Mouse (Mus musculus) hindbrain, embryonic 11.5 days (tissue): Measurements from ENCODE around the gene Klk8. TPM values are rescaled to one million over a fixed set of nuclear protein-coding genes. Genes with fewer than 3 reads are reported as not detected.

Source experiments
- ATAC-seq: fragments of 200-750 bp; cut with Nextera tagmentation; 2 replicates; pipeline ENCODE4 v1.8.0; 2017; ENCODE audit warnings: mild to moderate bottlenecking, moderate TSS enrichment, moderate library complexity; ENCODE audit not compliant: low FRiP score
- DNase-seq: peaks from one replicate; pipeline ENCODE4 v3.0.0-alpha.2; 2015; ENCODE audit warnings: low spot score
- H3K27ac ChIP-seq: fragments of 300-500 bp; sonication (generic); 2 replicates; pipeline ENCODE4 v1.5.1; 2014; ENCODE audit warnings: mild to moderate bottlenecking, low read depth, low read length
- H3K27me3 ChIP-seq: fragments of 300-500 bp; sonication (generic); 2 replicates; pipeline ENCODE4 v1.6.1; 2014; ENCODE audit warnings: mild to moderate bottlenecking, low read length, moderate library complexity, mixed read lengths; ENCODE audit not compliant: control insufficient read depth, insufficient read depth
- H3K36me3 ChIP-seq: fragments of 300-500 bp; sonication (generic); 2 replicates; pipeline ENCODE4 v1.6.1; 2014; ENCODE audit warnings: mild to moderate bottlenecking, low read length, moderate library complexity, mixed read lengths; ENCODE audit not compliant: control insufficient read depth, insufficient read depth
- H3K4me1 ChIP-seq: fragments of 300-500 bp; sonication (generic); replicated peaks from 2 replicates; pipeline ENCODE4 v1.6.1; 2014; ENCODE audit warnings: low read length, mixed read lengths; ENCODE audit not compliant: control insufficient read depth, insufficient read depth
- H3K4me2 ChIP-seq: fragments of 300-500 bp; sonication (generic); replicated peaks from 2 replicates; pipeline ENCODE4 v1.6.1; 2014; ENCODE audit warnings: mild to moderate bottlenecking, low read depth, low read length
- H3K4me3 ChIP-seq: fragments of 300-500 bp; sonication (generic); 2 replicates; pipeline ENCODE4 v1.5.1; 2014; ENCODE audit warnings: low read depth, low read length
- H3K9ac ChIP-seq: fragments of 300-500 bp; sonication (generic); 2 replicates; pipeline ENCODE4 v1.6.1; 2014; ENCODE audit warnings: low read depth, low read length
- H3K9me3 ChIP-seq: fragments of 300-500 bp; sonication (generic); 2 replicates; pipeline ENCODE4 v1.6.1; 2016; ENCODE audit warnings: low read length; ENCODE audit not compliant: control insufficient read depth
- WGBS: fragments of 180-500 bp; shearing (Covaris S2); extraction: QIAGEN DNeasy Blood & Tissue Kit; methylation state at CpG from one replicate; pipeline ENCODE4 v1.1.7; 2014; 5-methylcytosine and 5-hydroxymethylcytosine counted together
- polyA plus RNA-seq: library from polyadenylated mRNA; unstranded; fragments of >200 nt; fragmentation: Nextera tagmentation; extraction: Ambion mirVana; gene quantifications from 2 replicates; pipeline ENCODE4 v1.2.1, GENCODE M21; 2014

The Klk8 gene
- polyA plus RNA-seq, 1 experiment from 2014 or later = 10.9 TPM

- no peak within 1 kb of the TSS for H3K27ac ChIP-seq
- no peak for ATAC-seq
- 85% methylated on average over 5 of the region's 5 CpGs for WGBS
Observed at GRCm38 (mm10) chr7:43774364-43774763, 23.0 kb upstream of the Klk8 start, which contains the start of gene Klk11. Klk11 (plus strand) TSS chr7:43774604.

GRCm38 (mm10) chr7:43774802-43775201 lies 22.6 kb upstream of the Klk8 start:
- ATAC-seq = peak; percentile 49
- DNase-seq = peak; percentile 6
- H3K27ac ChIP-seq = no peak overlapping the region
- no peak overlapping the region for H3K4me3 ChIP-seq
- no peaks in the 10 kb centered on the region for H3K36me3 ChIP-seq
- H3K4me2 ChIP-seq = no peak overlapping the region
- H3K9ac ChIP-seq = no peak overlapping the region; the same call in 1 of the 2 replicates
- WGBS = 35% methylated on average over 6 of the region's 6 CpGs
- H3K9me3 ChIP-seq = no peaks in the 10 kb centered on the region
- H3K27me3 ChIP-seq = no peaks in the 10 kb centered on the region
- H3K4me1 ChIP-seq = no peaks in the 10 kb centered on the region

More at GRCm38 (mm10) chr7:43774364-43774763, 23.0 kb upstream of the Klk8 start, which contains the start of gene Klk11:
- H3K36me3 ChIP-seq = no peaks in the 10 kb centered on the region
- no peaks in the 10 kb centered on the region for H3K9me3 ChIP-seq
- no peak within 1 kb of the TSS for H3K4me2 ChIP-seq
- DNase-seq = no peak
- no peaks in the 10 kb centered on the region for H3K27me3 ChIP-seq
- no peaks in the 10 kb centered on the region for H3K4me1 ChIP-seq
- no peak within 1 kb of the TSS; the same call in 1 of the 2 replicates for H3K9ac ChIP-seq
- no peak within 1 kb of the TSS for H3K4me3 ChIP-seq

GRCm38 (mm10) chr7:43775311-43776057 lies 21.9 kb upstream of the Klk8 start:
- ATAC-seq = no peak
- Histone ChIP-seq H3K9ac (no peak overlapping the region), H3K9me3 (no peaks in the 10 kb centered on the region), H3K4me1 (no peaks in the 10 kb centered on the region), H3K4me2 (no peak overlapping the region), H3K27me3 (no peaks in the 10 kb centered on the region), H3K36me3 (no peaks in the 10 kb centered on the region), H3K27ac (no peak overlapping the region), H3K4me3 (no peak overlapping the region)
- WGBS = 44% methylated on average over 7 of the region's 7 CpGs
- DNase-seq = no peak

GRCm38 (mm10) chr7:43776506-43776905 lies 20.9 kb upstream of the Klk8 start:
- no peaks in the 10 kb centered on the region for H3K27me3 ChIP-seq
- no peak for ATAC-seq
- DNase-seq = no peak
- H3K27ac ChIP-seq = no peak overlapping the region
- no peak overlapping the region for H3K9ac ChIP-seq
- no peaks in the 10 kb centered on the region for H3K36me3 ChIP-seq
- no peaks in the 10 kb centered on the region for H3K9me3 ChIP-seq
- no peak overlapping the region for H3K4me3 ChIP-seq
- H3K4me1 ChIP-seq = no peaks in the 10 kb centered on the region
- WGBS = 91% methylated on average over 5 of the region's 5 CpGs
- no peak overlapping the region for H3K4me2 ChIP-seq

- no peak overlapping the region for H3K9ac ChIP-seq
- no peak for DNase-seq
- WGBS = 86% methylated on average over 12 of the region's 12 CpGs
- H3K27me3 ChIP-seq = no peaks in the 10 kb centered on the region
- ATAC-seq = no peak
- H3K4me1 ChIP-seq = no peaks in the 10 kb centered on the region
- no peaks in the 10 kb centered on the region for H3K9me3 ChIP-seq
- no peak overlapping the region for H3K4me2 ChIP-seq
- H3K4me3 ChIP-seq = no peak overlapping the region
- no peak overlapping the region for H3K27ac ChIP-seq
- no peaks in the 10 kb centered on the region for H3K36me3 ChIP-seq
Observed at GRCm38 (mm10) chr7:43777423-43777822, 20.0 kb upstream of the Klk8 start.

GRCm38 (mm10) chr7:43778176-43778970 lies 19.0 kb upstream of the Klk8 start:
- Histone ChIP-seq H3K36me3 (no peaks in the 10 kb centered on the region), H3K9me3 (no peaks in the 10 kb centered on the region)
- 89% methylated on average over 10 of the region's 10 CpGs for WGBS

GRCm38 (mm10) chr7:43780241-43780640 lies 17.1 kb upstream of the Klk8 start:
- DNase-seq = no peak
- ATAC-seq = no peak
- H3K4me1 ChIP-seq = no peaks in the 10 kb centered on the region
- no peak overlapping the region for H3K27ac ChIP-seq
- no peaks in the 10 kb centered on the region for H3K27me3 ChIP-seq
- no peaks in the 10 kb centered on the region for H3K36me3 ChIP-seq
- no peaks in the 10 kb centered on the region for H3K9me3 ChIP-seq
- H3K9ac ChIP-seq = no peak overlapping the region
- no peak overlapping the region for H3K4me2 ChIP-seq
- H3K4me3 ChIP-seq = no peak overlapping the region
- WGBS = 69% methylated on average over 6 of the region's 6 CpGs

More at GRCm38 (mm10) chr7:43778176-43778970, 19.0 kb upstream of the Klk8 start:
- no peak overlapping the region for H3K27ac ChIP-seq
- no peak overlapping the region for H3K9ac ChIP-seq
- H3K4me3 ChIP-seq = no peak overlapping the region
- DNase-seq (no peak), ATAC-seq (no peak)
- H3K27me3 ChIP-seq = no peaks in the 10 kb centered on the region
- H3K4me2 ChIP-seq = no peak overlapping the region
- H3K4me1 ChIP-seq = no peaks in the 10 kb centered on the region

- no peak for ATAC-seq
- no peak within 1 kb of the TSS for H3K27ac ChIP-seq
- H3K4me1 ChIP-seq = no peaks in the 10 kb centered on the region
- no peak within 1 kb of the TSS for H3K9ac ChIP-seq
- no peak for DNase-seq
- 46% methylated on average over 5 of the region's 5 CpGs for WGBS
- H3K9me3 ChIP-seq = no peaks in the 10 kb centered on the region
- no peak within 1 kb of the TSS for H3K4me3 ChIP-seq
- H3K36me3 ChIP-seq = no peaks in the 10 kb centered on the region
- no peak within 1 kb of the TSS for H3K4me2 ChIP-seq
- H3K27me3 ChIP-seq = no peaks in the 10 kb centered on the region
Observed at GRCm38 (mm10) chr7:43780746-43781145, 16.6 kb upstream of the Klk8 start, which contains the start of gene Klk10. Klk10 (plus strand) TSS chr7:43781035.
